Mouse (Mus musculus): ENCODE measurements around the gene 1110032A03Rik.

1110032A03Rik gene

DNA sequence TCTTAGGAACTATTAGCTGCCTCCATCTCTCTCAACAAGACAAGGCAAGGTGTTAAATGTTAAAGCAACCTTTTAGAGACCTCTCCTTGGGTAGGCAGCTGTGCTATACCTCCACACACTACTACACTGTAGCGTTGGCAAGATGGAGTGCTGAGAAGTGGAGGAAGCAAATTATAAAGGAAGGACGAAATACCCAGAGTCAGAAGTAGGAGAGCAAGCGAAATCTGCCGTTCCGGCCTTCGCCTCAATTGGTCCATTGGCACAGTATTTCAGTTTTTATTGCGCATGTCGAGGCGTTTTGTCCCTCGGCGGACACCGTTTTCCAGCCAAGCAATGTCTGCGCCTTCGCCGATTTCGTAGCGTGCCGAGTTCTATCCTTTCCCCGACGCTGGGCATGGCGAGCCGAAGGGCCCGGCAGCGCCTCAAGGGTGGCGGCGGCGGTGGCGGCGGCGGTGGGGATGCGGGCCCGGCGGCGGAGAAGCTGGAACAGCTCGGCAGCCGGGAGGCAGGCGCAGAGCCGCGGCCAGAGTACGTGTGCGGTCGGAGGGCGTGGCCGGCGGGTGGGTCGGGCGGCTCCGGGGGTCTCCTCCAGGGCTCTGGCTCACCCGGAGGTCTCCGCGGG lies at the start of gene 1110032A03Rik, which contains the start of gene Alg9:
TSS of gene 1110032A03Rik (minus strand) at position 530 of the 622 bp plus-strand sequence.
TSS of gene Alg9 (plus strand) at position 29 of the 622 bp plus-strand sequence.
- peak; percentile 88 for DNase-seq

DNA sequence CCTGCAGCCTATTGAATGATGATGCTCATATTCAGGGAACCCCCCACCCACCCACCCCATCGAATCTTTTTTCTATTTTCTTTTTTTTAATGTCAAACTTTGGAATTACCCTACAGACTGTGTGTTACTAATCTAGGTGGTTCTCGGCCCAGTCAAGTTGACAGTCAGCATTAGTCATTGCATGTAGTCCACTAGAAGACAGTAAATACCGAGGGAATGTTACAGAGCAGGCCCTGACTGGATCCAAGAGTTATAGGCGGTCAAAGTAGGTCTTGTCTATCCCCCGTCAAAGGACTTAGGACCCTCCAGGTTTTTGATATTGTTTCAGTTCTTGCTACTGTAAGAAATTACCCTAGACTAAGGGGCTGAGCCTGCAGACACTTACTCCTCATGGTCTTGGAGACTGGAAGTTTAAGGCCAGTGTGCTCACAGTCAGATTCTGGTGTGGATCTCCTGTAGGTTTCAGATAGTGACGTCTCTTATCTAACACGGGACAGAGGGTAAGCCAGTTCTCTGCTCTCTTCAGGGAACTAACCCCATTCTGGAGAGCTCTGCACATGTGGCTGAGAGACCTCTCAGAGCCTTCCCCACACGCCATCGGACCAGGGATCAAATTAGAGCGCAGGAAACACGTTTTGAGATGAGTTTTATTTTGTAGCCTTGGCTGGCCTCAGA lies 48.6 kb upstream of the 1110032A03Rik start:
- no peak for DNase-seq

- no peak for DNase-seq
Measured at GRCm38 (mm10) chr9:50822216-50822615, 46.9 kb upstream of the 1110032A03Rik start.

- no peak for DNase-seq
Measured at GRCm38 (mm10) chr9:50821651-50822050, 46.3 kb upstream of the 1110032A03Rik start.

GRCm38 (mm10) chr9:50819716-50820115 lies 44.4 kb upstream of the 1110032A03Rik start:
- no peak for DNase-seq

GRCm38 (mm10) chr9:50818050-50818449 lies 42.7 kb upstream of the 1110032A03Rik start:
- DNase-seq = no peak

DNA sequence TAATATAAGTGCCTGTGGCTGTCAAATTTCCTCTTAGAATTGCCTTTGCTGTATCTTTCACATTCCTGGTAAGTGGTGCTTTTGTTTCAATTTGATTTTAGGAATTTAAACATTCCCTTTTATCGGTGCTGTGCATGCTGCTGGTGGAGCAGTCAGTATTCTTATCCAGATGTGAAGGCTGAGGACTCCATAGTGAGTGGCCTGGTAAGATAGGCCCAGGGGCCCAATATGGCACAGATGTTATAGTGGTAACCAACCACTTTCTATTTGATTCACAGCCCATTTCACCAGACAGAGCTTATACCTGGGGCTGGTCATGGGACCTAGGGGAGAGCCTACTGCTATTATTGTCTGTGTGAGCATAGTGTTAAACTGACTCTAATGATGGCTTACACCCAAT lies 41.2 kb upstream of the 1110032A03Rik start:
- DNase-seq = no peak

DNA sequence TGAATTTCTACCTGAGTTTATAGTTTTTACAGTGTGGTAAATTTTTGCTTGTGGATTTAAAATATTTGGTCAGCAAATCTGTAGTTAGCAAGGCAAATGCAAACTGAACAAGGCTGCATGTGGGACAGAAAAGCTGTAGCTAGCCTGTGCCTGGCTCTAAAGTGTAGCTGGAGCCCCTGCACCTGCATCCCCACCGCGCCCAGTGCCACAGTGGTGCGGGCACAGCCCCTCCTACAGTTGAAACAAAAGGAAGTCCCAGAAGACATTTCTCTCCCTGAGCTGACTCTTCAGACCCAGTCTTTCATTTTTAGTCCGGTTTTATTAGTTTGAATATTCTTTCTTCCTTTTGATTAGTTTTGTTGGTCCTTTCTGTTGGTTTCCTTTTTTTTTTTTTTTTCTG lies 40.3 kb upstream of the 1110032A03Rik start:
- DNase-seq = no peak

DNA sequence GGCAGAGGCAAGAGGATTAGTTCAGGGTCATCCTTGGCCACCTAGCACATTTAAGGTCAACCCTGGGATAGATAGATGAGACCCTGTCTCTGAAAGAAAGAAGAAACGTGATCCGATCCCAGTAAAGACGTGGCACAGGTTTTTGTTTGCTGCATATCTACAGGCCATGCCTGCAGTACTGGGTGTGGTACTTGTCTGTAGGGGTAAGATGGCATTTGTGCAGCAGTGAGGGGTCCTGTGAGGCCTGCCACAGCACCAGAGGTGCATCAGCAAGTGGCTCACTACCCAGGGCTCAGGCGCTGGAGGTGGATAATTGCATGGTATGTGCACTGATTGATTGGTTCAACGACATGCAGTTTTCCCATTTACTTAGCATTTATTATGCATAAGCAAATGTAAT lies 38.5 kb upstream of the 1110032A03Rik start:
- no peak for DNase-seq

DNA sequence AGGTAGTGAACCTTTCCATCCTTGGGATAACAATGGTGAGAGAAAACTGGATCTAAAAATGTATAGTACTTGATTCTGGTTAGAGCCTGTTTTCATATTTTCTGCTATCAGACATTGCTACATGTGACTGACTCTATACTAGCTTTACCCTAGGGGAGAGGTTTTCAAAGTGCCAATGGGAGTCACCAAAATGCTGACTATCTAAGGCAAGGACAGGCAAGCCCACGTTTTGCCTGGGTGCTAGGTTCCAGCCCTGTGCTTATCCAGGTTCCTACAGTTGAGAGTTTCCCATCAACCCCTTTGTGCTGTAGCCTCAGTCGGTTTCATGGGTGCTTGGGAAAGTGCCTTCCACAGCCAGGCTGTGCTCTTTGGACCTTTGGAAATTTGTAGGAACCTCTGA lies 36.4 kb upstream of the 1110032A03Rik start:
- no peak for DNase-seq

DNA sequence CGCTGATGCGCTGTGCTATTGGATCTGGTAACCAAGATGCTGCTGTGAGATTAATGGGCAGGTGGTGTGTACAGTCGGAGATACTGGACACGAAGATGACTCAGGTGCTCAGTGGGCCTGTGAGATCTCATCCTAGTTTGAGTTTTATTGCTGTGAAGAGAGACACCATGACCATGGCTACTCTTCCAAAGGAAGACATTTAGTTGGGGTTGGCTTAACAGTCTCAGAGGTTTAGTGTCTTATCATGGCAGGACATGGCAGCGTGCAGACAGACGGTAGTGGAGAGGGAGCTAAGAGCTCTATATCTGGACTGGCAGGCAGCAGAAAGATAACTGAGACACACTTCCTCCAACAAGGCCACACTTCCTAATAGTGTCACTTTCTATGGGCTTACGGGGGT lies 35.9 kb upstream of the 1110032A03Rik start:
- DNase-seq = no peak

- no peak for DNase-seq
Measured at GRCm38 (mm10) chr9:50809146-50809545, 33.8 kb upstream of the 1110032A03Rik start.

GRCm38 (mm10) chr9:50808471-50808870 lies 33.2 kb upstream of the 1110032A03Rik start:
- no peak for DNase-seq

DNA sequence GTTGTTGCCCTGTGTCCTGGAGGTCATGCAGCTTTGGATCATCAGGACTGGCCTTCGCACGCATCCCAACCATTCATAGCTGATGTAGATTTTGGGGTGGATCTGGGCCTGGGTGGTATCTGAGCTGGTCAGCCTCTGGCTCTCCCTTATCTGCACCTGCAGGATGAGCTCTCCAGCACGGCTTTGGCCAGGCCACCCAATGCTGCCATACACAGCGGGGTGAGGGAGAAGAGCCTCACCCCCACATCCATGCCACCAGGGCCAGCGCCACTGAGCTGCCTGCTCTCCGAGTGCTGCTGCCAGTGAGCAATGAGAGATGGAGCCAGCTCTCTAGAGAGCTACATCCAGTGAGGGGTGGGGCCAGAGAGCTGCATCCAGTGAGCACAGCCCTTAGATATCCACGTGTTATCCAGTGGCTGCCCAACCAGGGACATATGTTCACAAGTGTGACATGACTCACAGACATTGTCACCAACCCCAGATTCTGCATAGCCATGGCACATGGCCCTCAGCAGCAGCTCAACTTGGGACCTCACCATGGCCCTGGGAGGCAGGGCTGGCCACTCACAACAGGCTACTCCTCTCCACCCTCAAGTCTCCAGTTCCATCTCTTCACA lies 27.8 kb upstream of the 1110032A03Rik start:
- no peak for DNase-seq

- no peak for DNase-seq
Measured at GRCm38 (mm10) chr9:50800985-50801384, 25.7 kb upstream of the 1110032A03Rik start.

DNA sequence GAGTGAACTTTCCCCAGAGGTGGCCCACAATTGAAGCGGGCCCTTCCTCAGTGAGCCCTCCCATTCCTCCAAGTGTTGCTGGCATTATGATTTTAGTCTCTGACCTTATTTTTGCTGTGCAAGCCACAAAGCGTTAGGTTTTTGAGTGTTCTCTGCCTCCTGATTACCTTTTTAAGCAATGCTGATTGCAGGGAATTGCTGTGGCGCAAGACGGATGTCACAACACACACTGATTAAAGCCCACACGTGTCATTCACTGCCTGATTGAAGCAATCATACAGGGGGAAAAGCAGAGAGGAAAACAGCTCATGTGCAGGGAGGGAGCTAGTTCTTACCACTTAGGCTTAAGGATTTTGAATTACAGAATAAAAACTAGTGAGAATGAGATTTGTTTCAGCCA lies 23.0 kb upstream of the 1110032A03Rik start:
- DNase-seq = no peak

GRCm38 (mm10) chr9:50797641-50798040 lies 22.3 kb upstream of the 1110032A03Rik start:
- DNase-seq = no peak

DNA sequence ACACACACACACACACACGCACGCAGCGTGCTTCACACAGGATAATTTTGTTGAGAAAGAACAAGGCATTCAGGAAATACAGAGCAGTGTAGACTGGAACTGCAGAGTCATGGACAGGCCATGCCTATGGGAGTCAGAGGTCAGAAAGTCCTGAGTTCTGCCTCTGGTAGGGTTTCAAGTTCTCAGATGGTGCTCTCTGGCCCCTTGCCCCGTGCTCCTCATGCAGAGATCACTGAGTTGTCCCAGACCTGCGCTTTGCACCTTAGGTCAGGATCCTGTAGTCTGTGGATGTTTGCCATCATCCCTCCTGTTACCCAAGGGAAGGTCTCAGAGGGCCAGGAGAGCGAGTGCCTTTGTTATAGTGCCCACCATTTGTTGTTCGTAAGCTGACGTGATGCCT lies 21.5 kb upstream of the 1110032A03Rik start:
- no peak for DNase-seq

DNA sequence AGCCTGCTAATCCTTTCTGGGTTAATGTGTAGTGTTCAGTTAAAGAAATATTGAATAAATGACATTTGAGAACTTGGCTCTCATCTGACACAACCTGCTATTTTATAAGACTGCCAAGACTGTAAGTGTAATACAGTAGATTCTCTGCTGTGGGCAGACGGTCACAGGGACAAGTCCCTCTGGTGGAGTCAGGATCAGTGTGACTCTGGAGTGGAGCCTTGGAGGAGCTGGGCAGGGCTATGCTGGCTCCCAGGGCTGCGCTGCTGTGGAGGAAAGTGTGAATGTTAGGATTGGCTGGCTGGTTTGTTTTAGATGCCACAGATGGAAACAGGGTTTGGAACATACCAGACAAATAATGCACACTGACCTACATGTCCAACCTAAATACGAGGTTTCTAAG lies 19.9 kb upstream of the 1110032A03Rik start:
- DNase-seq = no peak

- no peak for DNase-seq
Measured at GRCm38 (mm10) chr9:50782155-50782554, 6.8 kb upstream of the 1110032A03Rik start.

DNA sequence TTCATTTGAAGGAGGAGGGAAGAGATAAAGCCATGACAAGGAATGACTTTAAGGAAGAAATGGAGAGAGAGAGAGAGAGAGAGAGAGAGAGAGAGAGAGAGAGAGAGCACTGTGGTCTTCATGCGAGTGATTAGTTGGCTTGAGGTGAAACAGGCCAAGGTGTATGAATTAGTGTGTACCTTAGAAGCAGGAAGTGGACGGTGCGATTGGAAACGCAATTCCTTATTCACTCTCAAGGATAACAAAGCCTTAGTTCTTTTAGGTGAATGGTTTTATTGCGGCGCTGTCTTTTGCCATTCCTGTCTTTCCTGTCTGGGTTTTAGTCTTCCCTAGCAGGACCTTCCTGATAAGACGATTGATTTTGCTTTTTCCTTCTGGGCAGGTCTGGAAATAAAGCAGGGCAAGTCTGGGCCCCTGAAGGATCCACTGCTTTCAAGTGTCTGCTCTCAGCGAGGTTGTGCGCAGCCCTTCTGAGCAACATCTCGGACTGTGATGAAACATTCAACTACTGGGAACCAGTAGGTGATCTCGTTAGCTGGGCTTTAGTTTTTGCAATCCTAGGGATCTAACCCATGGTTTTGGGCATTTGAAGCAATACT lies 941 bp upstream of the 1110032A03Rik start:
- DNase-seq = no peak

- DNase-seq = no peak
Measured at GRCm38 (mm10) chr9:50775662-50776126, 374 bp upstream of the 1110032A03Rik start.

- DNase-seq = no peak
Measured at GRCm38 (mm10) chr9:50774026-50774462, 1.3 kb downstream of the 1110032A03Rik start.

DNA sequence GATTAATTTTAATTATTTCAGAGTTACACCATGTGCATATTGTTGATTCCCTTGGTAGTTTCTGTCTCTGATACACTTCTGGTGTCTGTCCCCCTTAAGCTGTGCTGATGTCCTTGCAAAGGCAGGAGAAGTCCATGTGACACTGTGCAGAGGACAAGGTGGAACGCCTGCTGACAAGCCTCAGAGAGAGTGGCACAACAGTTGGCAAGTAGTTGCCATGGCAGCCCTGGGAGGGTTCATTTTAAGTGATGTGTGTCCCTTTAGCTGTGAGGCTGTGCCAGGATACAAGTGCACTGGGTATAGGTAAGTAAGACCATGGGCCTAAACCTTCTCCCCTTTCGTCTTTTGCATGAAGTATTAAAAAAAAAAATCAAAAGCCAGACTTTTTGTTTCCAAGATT lies 5.3 kb downstream of the 1110032A03Rik start:
- no peak for DNase-seq
